Mouse (Mus musculus) kidney, postnatal 4 days (tissue): ENCODE results near the gene Pkd1l1.

Experiments used
- DNase-seq, 2 experiments: peaks; one replicate each; pipeline ENCODE4 v3.0.0; 2021; ENCODE audit warnings: mixed read lengths in 2 of 2

The Pkd1l1 gene

DNA sequence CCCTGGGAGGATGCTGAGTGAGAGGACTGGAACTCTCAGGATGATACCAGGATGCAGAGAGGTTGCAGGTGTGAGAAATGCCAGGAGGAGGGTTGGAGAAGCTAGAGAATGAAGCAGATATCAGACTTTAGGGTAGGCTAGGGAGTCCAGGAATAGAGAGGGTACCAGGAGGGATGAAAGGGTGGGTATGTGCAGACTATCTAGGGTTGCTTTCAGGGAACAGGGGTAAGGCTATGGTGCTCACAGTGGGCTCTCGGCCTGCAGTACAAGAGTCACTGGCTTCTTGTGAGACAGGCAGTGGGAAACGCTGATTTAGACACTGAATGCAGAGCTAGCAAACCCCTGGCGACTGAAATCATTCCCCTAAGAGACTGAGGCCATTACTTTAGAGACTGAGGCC, at the start of gene Pkd1l1:
Pkd1l1 (minus strand) TSS at position 101 of the 400 bp plus-strand sequence.
- no peak for DNase-seq

DNA sequence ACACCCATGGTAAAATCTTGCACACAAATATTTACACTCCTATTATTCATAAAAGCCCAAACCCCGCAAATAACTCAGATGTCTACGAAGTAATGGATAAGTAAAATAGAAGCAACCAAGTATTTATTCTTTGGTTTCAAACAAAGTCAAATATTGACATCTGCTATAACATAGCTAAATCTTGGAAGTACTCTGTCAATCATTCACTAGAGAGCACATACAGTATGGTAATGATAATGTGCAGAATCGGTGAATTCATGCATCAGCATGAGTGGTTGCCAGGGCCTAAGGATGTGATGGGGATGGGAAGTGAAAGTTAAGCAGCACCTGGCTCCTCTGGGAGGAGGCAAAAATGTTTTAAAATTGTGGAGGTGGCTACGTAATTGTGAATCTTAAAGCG, 47.1 kb upstream of the Pkd1l1 start:
- no peak for DNase-seq

DNA sequence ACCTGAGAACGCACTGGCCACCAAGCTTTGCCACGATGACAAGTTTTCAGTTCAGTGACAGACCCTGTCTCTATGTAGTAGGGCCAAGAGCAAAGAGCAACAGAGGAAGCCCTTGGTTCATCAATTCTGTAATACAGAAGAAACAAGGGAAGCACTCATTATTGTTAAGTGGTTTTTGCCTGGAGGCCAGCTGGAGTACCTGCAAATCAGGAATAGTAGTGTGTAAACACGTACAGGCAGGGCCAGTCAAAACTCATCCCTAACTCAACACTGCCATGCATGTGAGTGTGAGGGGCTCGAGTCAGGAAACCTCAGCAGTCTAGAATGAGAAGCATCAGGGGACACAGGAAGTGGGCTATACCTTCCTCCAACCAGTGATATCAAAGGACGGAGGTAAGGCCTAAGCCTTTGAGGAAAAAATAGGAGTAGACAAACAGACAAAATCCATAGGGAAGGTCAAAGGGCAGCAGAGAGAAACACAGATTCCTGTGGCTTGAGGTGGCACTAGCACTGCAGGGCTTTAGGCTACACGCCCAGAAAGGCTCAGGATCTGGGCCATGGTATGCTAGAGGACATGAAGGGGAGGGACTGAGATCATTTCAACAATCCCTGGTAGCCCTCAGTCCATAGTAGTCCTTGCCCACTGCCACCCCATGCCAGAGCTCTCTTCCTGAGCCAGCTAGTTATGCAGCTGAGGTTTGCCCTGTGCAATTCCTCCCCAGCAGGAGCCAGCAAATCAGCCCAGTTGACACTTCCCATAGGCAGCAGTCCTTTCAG, 45.6 kb upstream of the Pkd1l1 start:
- DNase-seq, result no peak

DNA sequence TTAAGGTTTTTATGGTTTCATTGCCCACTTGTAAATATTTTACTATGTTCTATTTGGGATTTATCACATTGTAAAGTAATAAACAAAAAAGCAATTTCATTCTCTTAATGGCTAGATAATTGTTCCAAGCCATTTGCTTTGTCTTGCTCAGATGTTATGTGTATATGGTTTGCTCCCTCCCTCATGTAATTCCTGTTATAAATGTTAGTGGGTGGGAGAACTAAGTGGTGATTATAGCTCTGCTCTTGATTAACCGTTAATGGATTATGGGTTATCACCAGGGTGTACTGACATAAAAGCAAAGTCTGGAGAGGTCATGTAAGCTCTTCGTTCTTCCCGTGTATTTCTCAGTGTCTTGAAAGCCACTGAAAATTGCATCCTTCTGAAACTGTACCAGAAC, 41.7 kb upstream of the Pkd1l1 start:
- DNase-seq, result no peak

DNA sequence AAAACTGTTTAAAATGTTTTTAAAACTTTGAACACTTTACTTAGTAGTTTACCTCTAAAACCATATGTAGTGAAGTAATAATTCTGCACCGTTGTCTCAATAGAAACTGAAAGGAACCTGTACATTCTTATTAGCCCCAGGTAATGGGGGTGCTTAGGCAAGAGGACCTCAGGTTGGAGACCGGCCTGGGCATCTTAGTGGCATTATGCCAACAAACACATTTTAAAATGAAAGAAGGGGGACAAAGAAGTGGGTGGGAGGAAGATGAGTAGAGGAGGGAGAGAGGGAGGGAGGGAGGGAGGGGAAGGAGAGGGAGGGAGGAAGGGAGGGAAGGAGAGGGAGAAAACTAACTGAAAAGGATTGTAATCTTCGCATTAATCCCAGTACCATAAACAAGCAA, 38.3 kb upstream of the Pkd1l1 start:
- no peak for DNase-seq

DNA sequence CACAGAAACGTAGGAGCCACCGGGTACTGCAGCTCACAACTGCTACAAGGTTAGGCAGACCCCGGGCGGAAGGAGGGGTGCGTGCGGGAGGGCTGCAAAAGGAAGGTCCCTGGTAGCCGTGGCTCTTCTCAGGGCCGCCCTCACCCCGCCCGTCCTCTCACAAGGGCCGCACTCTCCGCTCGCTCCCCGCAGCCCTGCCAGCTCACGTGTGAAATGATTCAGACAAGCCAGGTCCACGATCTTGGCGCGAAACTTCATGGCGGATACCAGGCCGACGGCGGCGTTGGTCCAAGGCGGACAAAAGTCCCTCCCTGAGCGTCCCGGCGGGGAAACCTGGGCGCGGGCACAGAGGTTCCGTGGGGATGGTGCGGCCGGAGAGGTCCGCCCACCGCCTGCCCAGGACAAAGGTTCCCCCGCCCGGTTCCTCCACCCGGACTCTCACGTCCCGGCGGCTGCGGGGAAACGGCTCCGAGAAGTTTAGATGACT, 37.8 kb upstream of the Pkd1l1 start, which contains the start of gene Hus1:
Hus1 (minus strand) TSS at position 339 of the 487 bp plus-strand sequence.
- peak; percentile 92 to 94 for DNase-seq

DNA sequence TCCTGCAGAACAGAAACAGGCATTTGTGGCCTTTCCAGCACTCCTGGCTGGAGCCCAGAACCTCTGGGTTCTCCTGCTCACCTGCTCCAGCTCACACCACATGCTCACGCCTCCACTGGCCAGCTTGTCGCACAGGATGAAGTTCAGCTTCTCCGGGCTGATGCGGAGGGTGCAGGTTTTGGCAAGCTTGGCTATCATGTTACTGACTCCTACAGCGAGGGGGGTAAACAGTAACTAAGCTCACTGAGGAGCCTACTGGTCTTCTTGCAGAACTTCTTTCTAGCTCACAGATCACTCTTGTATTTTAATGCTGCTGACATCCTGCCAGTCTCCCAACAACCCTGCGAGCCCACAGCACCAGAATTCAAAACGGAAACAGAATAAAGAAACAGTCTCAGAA, 37.4 kb upstream of the Pkd1l1 start:
- peak; percentile 55 to 76 for DNase-seq

DNA sequence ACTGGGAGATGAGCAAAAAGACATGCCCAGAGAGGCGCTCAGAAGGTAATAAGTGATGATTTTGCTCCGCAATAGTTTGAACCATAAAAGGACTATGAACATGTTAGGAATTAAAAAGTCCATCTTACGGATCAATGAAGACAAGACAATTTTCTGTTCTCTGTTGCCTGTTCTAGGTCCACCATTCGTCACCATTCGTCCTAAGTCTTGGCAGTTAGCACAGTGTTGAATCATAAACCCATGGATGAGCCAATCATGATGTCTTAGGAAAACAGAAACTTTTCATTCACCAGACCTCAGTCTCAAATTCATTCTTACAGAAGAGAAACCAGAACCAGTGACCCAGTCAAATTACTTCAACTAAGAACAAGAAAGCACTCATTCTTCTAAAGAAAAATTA, 35.7 kb upstream of the Pkd1l1 start:
- no peak for DNase-seq

DNA sequence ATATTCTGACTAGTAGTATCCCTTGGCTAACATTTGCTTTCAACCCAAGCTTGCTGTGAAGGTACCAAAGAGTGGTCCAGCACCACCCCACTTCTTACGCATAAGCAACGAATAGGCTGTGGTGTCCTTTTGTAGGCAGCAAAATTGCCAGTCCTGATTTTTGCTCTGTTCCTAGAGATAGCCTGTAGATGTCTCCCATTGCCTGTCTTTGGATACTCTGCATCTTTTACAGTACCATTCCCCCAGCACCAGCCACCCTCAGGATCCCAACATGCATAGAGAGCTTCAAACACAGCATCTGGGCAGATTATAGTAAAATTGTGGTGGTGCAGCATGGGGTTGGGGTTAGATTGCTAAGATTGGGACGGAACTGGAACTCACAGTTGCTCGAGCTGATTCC, 15.0 kb upstream of the Pkd1l1 start:
- no peak for DNase-seq

DNA sequence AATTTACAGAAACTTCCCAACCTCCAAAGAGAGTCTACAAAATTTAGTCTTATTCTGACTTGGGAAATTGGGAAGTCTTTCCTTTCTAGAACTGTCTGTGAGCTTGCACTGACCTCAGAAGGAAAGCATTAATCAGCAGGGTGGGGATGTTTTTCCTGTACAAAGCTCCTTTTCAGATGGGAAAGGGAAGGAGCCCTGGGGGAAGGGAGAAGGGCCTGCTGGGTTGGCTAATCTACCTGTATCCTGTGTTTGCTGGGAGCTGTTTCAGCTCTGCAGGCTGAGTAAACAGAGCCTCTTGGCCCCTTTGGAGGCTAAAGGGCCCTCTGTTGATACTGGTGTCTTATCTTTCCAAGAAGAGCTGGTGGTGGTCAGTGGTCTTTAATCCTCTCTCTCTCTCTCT, 13.0 kb upstream of the Pkd1l1 start:
- peak; percentile 14 to 41 for DNase-seq

DNA sequence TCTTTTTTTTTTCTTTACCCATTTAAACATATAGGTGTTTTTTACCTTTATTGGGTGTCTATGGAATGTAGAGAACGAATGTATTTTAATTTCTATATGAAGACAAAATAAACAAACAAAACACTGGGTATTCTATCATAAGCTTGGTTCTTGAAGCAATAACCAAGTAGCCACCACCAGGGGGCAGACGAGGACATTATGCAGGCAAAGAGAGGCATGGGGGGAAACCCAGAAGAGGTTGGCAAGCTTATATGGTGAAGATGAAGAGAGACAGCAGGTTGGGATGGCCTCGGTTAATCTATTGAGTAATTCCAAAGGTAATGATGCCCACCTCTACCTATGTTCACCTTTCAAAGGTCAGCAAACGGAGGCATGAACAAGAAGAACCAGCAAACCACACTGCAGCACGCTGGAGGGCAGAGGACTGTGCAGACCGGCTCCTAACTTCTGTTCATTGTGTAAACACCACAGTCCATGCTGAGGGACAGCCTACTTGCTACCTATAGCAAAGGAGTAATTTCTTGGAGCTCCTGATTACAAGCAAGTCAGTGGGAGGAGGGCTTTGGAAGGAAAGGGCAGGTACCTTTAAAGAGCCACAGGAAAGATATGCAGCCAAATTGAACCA, 10.3 kb upstream of the Pkd1l1 start:
- DNase-seq, result peak; percentile 89

DNA sequence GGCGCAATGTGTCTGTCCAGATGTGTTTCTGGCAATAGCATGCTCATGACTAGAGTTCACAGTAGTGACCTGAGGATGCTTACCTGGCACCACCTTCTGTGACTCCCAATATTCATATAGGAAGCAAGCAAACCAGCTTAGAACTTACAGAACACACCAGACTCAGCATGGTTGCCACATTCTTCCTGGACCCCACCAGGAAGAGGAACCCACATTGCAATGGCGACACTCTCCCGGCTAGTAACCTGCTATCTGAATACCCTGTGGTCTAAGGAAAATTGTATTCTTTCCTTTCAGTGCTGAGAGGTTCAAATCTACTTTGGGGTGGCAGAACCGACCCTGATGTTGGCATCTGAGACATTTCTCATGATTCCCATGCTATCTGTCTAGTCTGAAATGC, 5.1 kb upstream of the Pkd1l1 start:
- DNase-seq, result no peak

DNA sequence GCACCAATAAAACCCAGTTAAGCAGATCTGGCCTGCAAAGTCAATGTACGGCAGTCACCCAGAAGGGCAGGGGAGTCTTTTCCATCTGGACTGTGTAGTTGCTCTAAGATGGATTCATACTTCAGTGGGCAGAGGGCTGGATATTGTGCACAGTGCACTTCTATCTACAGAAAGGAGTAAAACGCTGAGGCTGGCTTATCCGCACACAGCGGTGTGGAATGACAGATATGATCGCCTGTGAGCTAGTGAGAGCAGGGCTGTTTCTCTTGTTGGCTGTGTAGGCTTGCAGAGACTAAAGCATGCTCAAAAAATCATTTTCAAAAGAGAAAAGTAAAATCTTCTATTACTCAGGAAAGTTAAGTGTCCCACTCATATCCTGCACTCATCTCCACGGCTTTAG, 973 bp downstream of the Pkd1l1 start:
- no peak for DNase-seq

DNA sequence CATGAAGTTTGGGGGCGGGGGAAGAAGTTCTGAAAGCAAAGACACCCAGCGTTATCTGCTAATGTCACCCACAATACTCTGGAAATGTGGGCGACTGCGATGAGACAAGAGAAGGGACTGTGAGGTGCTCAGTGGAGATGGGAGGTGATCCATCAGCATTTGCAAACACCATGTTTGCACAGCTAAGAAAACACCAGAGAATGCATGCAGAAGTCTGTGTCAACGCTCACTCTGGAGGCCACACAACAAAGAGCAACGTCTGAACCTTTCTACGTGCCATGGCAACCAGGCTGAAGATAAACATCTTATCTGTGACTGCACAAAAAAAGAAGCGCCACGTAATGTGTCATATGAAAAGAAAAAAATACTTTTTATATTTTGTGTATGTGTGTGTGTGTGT, 2.6 kb downstream of the Pkd1l1 start:
- DNase-seq, result no peak

DNA sequence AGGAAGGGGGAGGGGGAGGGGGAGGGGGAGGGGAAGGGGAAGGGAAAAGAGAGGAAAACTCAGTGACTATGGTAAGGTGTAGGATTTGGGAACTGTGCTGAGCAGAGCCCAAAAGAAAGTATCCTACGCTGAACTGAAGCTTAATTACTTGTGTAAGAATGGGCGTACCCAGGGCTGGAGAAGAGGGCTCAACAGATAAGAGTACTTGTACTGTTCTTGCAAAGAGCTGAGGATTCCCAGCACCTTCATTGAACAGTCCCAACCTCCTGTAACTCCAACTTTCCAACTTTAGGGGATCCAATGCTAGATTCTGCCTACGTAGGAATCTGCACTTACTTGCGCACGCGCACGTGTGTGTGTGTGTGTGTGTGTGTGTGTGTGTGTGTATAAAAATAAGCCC, 5.0 kb downstream of the Pkd1l1 start:
- DNase-seq, result no peak

DNA sequence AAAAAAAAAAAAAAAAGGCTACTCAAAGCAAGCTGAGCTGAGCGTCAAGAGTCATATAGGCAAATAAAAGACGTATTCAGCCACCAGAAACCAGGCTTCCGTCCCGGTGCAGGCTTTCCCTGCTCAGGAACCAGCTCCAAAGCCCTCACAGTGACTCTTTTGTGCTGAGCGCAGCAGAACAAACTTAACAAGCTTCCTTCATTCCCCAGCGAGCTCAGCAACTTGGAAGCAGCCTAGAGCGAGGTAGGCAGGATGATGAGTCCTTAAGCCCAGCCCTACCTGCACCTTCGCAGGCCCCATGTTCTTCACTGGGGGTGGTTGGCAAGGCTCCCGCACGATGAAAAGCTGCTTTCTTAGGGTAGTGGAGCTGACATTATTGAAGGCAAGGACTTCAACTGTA, 14.5 kb downstream of the Pkd1l1 start:
- DNase-seq, result peak in 1 of 2 experiments; percentile 13

DNA sequence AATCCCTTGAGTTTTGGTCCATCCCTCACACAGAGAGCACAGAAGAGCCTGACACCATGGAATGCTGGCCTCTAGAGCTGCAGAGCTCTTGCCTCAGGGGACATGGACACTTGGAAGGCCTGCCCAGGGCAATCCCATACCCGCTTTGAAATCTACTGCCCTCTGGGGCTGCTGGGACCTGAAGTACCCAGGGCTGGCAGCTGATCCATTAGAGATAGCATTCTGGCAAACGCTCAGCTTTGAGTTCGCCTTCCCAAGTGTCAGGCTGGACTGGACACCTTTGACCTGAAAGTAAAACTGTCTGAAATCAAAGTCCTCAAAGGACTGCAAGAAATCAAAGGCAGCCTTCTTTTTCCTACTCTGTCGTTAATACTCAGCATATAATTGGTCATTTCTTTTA, 15.0 kb downstream of the Pkd1l1 start:
- no peak for DNase-seq

DNA sequence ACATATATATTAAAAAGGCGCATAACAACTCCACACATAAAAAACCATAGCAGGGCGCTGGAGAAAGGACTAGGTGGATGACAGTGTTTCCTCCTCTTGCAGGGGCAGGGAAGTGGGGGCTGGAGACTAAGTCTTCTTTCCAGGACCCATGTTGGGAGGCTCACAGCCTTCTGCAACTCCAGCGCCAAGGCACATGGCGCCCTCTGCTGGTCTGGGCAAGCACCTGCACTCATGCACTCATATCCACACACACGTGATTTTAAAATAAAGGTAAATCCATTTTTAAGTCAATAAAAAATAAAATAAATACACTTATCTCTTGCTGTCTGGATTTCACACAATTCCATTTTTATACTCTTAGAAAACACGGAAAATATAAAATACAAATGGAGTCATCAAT, 16.0 kb downstream of the Pkd1l1 start:
- DNase-seq, result peak; percentile 16 to 19

DNA sequence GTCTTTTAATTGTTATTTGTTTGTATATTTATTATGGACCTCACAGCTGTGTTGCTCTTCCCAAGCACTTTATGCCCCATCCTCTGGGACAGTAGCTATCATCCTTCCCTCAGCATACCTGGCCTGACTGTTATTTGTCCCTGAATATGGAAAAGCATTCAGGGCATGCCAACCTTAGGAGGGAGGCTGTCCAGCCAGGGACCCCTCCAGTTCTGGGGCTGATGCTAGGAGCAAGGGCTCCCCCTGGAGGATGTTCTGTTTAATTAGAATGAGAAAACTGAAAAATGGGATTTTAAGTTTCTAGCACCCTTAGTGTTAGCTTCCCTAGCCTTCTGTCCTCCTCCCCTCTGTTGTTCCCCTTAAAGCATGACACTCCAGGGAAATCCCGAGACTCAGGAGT, 17.4 kb downstream of the Pkd1l1 start:
- DNase-seq, result peak; percentile 66 to 67

DNA sequence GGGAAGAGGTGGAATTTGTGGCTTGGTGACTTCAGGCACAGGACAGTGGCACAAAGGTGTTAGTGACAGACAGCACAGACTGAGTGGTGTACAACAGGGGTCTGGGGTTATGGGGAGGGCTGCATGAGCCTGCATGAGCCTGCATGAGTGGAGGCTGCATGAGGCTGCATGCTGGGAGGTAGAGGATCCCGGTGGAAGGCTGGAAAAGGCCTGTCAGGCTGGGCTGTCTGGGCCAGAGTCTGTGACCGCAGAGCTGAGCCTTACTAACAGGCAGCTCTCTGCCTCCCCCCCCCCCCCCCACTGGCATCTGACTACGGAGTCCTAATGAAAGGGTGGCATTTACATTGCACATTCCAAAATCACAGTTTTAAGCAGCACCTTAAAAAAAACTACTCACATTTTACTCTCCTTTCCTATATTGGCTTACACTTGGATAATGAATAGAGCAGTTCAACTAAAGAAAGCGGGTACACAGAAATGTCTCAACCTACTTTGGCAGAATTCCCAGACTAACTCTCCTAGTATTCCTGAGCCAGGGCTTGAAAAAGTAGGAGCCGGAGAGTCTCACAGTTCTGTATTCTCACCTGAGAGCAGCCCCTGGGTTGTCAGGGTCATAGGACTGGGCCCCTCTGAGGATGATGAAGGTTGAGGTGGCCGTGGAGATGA, 23.2 kb downstream of the Pkd1l1 start:
- no peak for DNase-seq

DNA sequence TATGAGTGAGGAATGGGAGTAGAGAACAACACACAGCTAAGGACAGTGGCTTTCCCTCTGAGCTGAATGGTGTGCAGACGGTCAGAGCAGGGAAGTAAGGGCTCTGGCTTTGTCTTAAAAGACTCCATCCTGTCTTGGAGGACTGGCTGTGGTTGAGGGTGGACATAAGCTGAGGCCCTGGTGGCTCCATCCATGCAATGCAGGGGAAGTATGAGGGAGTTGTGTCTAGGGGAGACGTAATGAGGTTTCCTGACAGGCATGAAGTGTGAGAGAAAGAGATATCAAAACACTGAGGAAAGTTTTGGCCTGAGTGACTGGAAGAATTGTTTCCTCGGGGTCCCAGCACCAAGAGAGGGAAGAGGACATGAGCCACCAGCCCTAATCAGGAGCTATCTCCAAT, 24.2 kb downstream of the Pkd1l1 start:
- DNase-seq, result no peak

DNA sequence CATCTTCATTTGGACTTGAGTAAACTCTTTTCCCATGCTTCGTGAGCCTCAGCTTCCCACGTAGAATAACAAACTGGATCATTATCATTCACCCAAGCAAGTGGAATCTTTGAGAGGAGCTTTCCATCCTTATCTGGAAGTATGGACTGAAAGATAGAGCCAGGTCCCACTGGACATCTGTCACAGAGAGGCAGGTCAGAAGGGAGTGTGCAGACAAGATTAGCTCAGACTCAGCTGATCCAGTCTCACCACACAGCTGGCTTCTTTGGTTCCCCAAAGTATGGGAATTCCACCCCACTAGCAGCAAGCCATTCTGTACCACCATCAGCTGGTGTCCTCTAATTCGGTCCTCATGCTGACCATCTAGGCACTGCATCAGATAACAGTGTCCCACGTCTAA, 29.0 kb downstream of the Pkd1l1 start:
- DNase-seq, result no peak

DNA sequence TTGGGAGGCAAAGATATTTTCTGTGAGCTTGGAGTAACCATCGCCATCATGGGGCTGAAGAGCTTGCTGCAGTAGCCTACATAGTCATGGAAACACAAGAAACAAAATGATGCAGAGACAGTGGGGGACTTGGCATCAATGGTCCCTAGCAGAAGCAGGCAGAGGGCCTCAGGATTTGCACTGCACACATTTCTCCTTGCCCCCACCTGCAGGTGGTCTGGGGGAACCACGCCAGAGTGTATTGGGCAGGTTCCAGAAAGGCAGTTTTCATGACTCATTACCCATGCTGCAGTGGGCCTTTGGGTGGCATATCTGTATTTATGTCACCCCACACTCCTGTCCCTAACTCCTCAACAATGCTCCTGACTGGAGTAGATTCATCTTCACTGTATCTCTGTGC, 30.6 kb downstream of the Pkd1l1 start:
- DNase-seq, result no peak
